Mouse (Mus musculus): ENCODE data around the gene Ube2q1. TPM values are rescaled to one million over a fixed set of nuclear protein-coding genes. Genes with fewer than 3 reads are reported as not detected.
A peak's percentile ranks its signal among the peaks of the same experiment; 100 is the strongest.

Gene Ube2q1
- 15.9 and 18.1 TPM in 2 replicates for polyA plus RNA-seq (2016; fragmentation: Nextera tagmentation; extraction: Ambion mirVana)

- under 1% methylated on average over 82 of the region's 90 CpGs for WGBS
- peak within 1 kb of the TSS; percentile 99 for H3K4me3 ChIP-seq (replicated peaks)
- H3K4me2 ChIP-seq = peak within 1 kb of the TSS; percentile 92
- peaks cover 30% of the 10 kb centered on the region for H3K4me1 ChIP-seq (replicated peaks)
- peaks cover 29% of the 10 kb centered on the region for H3K36me3 ChIP-seq
- ATAC-seq (ENCODE audit: insufficient number of reproducible peaks, insufficient read depth, low FRiP score, low TSS enrichment, low read depth) = peak; percentile 92
- peak within 1 kb of the TSS; percentile 98 for H3K9ac ChIP-seq (replicated peaks)
- no peaks in the 10 kb centered on the region for H3K9me3 ChIP-seq
- no peaks in the 10 kb centered on the region for H3K27me3 ChIP-seq
- peak within 1 kb of the TSS; percentile 96 for H3K27ac ChIP-seq
Observed at GRCm38 (mm10) chr3:89772968-89773709, at the start of gene Ube2q1. Ube2q1 (plus strand) TSS chr3:89773616.

GRCm38 (mm10) chr3:89727028-89727427 lies 46.4 kb upstream of the Ube2q1 start:
- no peak; the same call in 1 of the 2 replicates for ATAC-seq (ENCODE audit: insufficient number of reproducible peaks, insufficient read depth, low FRiP score, low TSS enrichment, low read depth)
- H3K4me3 ChIP-seq (replicated peaks) = no peak overlapping the region
- H3K9me3 ChIP-seq = no peaks in the 10 kb centered on the region
- H3K4me1 ChIP-seq (replicated peaks) = peaks cover 14% of the 10 kb centered on the region
- H3K9ac ChIP-seq (replicated peaks) = no peak overlapping the region
- H3K36me3 ChIP-seq = no peaks in the 10 kb centered on the region
- no peaks in the 10 kb centered on the region for H3K27me3 ChIP-seq
- no peak overlapping the region for H3K4me2 ChIP-seq
- WGBS = 24% methylated on average over 4 of the region's 4 CpGs
- H3K27ac ChIP-seq = no peak overlapping the region

GRCm38 (mm10) chr3:89728848-89729247 lies 44.6 kb upstream of the Ube2q1 start:
- no peak overlapping the region for H3K4me3 ChIP-seq (replicated peaks)
- no peak overlapping the region for H3K4me2 ChIP-seq
- WGBS = 81% methylated on average over 2 of the region's 2 CpGs
- no peak for ATAC-seq (ENCODE audit: insufficient number of reproducible peaks, insufficient read depth, low FRiP score, low TSS enrichment, low read depth)
- H3K9ac ChIP-seq (replicated peaks) = no peak overlapping the region
- H3K36me3 ChIP-seq = no peaks in the 10 kb centered on the region
- peaks cover 14% of the 10 kb centered on the region for H3K4me1 ChIP-seq (replicated peaks)
- no peak overlapping the region for H3K27ac ChIP-seq
- no peaks in the 10 kb centered on the region for H3K27me3 ChIP-seq
- no peaks in the 10 kb centered on the region for H3K9me3 ChIP-seq

GRCm38 (mm10) chr3:89730350-89731331 lies 42.8 kb upstream of the Ube2q1 start:
- Histone ChIP-seq H3K9me3 (no peaks in the 10 kb centered on the region), H3K36me3 (peaks cover 6% of the 10 kb centered on the region; the same call in 1 of the 2 replicates), H3K4me3 (replicated peaks) (peak overlapping the region; percentile 56), H3K27me3 (no peaks in the 10 kb centered on the region), H3K27ac (peak overlapping the region; percentile 68), H3K4me1 (replicated peaks) (peaks cover 14% of the 10 kb centered on the region), H3K9ac (replicated peaks) (peak overlapping the region; percentile 58), H3K4me2 (peak overlapping the region; percentile 79)
- WGBS = 3% methylated on average over 32 of the region's 32 CpGs
- peak; percentile 80 for ATAC-seq (ENCODE audit: insufficient number of reproducible peaks, insufficient read depth, low FRiP score, low TSS enrichment, low read depth)

GRCm38 (mm10) chr3:89732091-89732490 lies 41.3 kb upstream of the Ube2q1 start:
- H3K27me3 ChIP-seq = no peaks in the 10 kb centered on the region
- no peak overlapping the region for H3K4me3 ChIP-seq (replicated peaks)
- no peak for ATAC-seq (ENCODE audit: insufficient number of reproducible peaks, insufficient read depth, low FRiP score, low TSS enrichment, low read depth)
- no peak overlapping the region for H3K27ac ChIP-seq
- H3K4me1 ChIP-seq (replicated peaks) = peaks cover 14% of the 10 kb centered on the region
- H3K9me3 ChIP-seq = no peaks in the 10 kb centered on the region
- 90% methylated on average over 4 of the region's 4 CpGs for WGBS
- H3K4me2 ChIP-seq = no peak overlapping the region
- peaks cover 16% of the 10 kb centered on the region for H3K36me3 ChIP-seq
- H3K9ac ChIP-seq (replicated peaks) = no peak overlapping the region

- no peak overlapping the region for H3K9ac ChIP-seq (replicated peaks)
- no peaks in the 10 kb centered on the region for H3K4me1 ChIP-seq (replicated peaks)
- H3K4me2 ChIP-seq = no peak overlapping the region
- no peaks in the 10 kb centered on the region for H3K27me3 ChIP-seq
- no peak overlapping the region for H3K4me3 ChIP-seq (replicated peaks)
- 93% methylated on average over 6 of the region's 6 CpGs for WGBS
- H3K27ac ChIP-seq = no peak overlapping the region
- no peak for ATAC-seq (ENCODE audit: insufficient number of reproducible peaks, insufficient read depth, low FRiP score, low TSS enrichment, low read depth)
- H3K9me3 ChIP-seq = no peaks in the 10 kb centered on the region
- H3K36me3 ChIP-seq = peaks cover 73% of the 10 kb centered on the region
Observed at GRCm38 (mm10) chr3:89738509-89738908, 34.9 kb upstream of the Ube2q1 start.

- 75% methylated on average over 1 of the region's 1 CpGs for WGBS
- ATAC-seq (ENCODE audit: insufficient number of reproducible peaks, insufficient read depth, low FRiP score, low TSS enrichment, low read depth) = no peak
Observed at GRCm38 (mm10) chr3:89752307-89752706, 21.1 kb upstream of the Ube2q1 start.

GRCm38 (mm10) chr3:89755283-89755682 lies 18.1 kb upstream of the Ube2q1 start:
- Histone ChIP-seq H3K36me3 (peaks cover 20% of the 10 kb centered on the region), H3K9me3 (no peaks in the 10 kb centered on the region), H3K4me1 (replicated peaks) (no peaks in the 10 kb centered on the region), H3K27me3 (0 out of 2 replicates have a peak, but pooled peaks cover under 1% of the 10 kb centered on the region), H3K4me2 (no peak overlapping the region), H3K4me3 (replicated peaks) (no peak overlapping the region), H3K9ac (replicated peaks) (no peak overlapping the region), H3K27ac (no peak overlapping the region)
- no peak for ATAC-seq (ENCODE audit: insufficient number of reproducible peaks, insufficient read depth, low FRiP score, low TSS enrichment, low read depth)
- WGBS = 69% methylated on average over 6 of the region's 6 CpGs

More at GRCm38 (mm10) chr3:89752307-89752706, 21.1 kb upstream of the Ube2q1 start:
- H3K9me3 ChIP-seq = no peaks in the 10 kb centered on the region
- peaks cover 48% of the 10 kb centered on the region for H3K36me3 ChIP-seq
- no peak overlapping the region for H3K9ac ChIP-seq (replicated peaks)
- peaks cover under 1% of the 10 kb centered on the region; the same call in 1 of the 2 replicates for H3K4me1 ChIP-seq (replicated peaks)
- H3K4me2 ChIP-seq = no peak overlapping the region
- H3K27me3 ChIP-seq = no peaks in the 10 kb centered on the region
- H3K4me3 ChIP-seq (replicated peaks) = no peak overlapping the region
- H3K27ac ChIP-seq = no peak overlapping the region

GRCm38 (mm10) chr3:89757851-89758250 lies 15.6 kb upstream of the Ube2q1 start:
- Histone ChIP-seq H3K4me1 (replicated peaks) (no peaks in the 10 kb centered on the region), H3K27me3 (peaks cover 6% of the 10 kb centered on the region; the same call in 1 of the 2 replicates), H3K4me2 (no peak overlapping the region), H3K27ac (no peak overlapping the region), H3K4me3 (replicated peaks) (no peak overlapping the region), H3K9ac (replicated peaks) (no peak overlapping the region), H3K9me3 (no peaks in the 10 kb centered on the region), H3K36me3 (no peaks in the 10 kb centered on the region)
- no peak for ATAC-seq (ENCODE audit: insufficient number of reproducible peaks, insufficient read depth, low FRiP score, low TSS enrichment, low read depth)
- WGBS = 80% methylated on average over 2 of the region's 2 CpGs

- WGBS = 69% methylated on average over 3 of the region's 3 CpGs
- no peak for ATAC-seq (ENCODE audit: insufficient number of reproducible peaks, insufficient read depth, low FRiP score, low TSS enrichment, low read depth)
- no peaks in the 10 kb centered on the region for H3K36me3 ChIP-seq
- H3K4me3 ChIP-seq (replicated peaks) = no peak overlapping the region
- peaks cover 23% of the 10 kb centered on the region for H3K27me3 ChIP-seq
- H3K9me3 ChIP-seq = no peaks in the 10 kb centered on the region
- H3K4me2 ChIP-seq = no peak overlapping the region
- H3K27ac ChIP-seq = no peak overlapping the region
- H3K9ac ChIP-seq (replicated peaks) = no peak overlapping the region
- H3K4me1 ChIP-seq (replicated peaks) = peaks cover 4% of the 10 kb centered on the region; the same call in 1 of the 2 replicates
Observed at GRCm38 (mm10) chr3:89759786-89760185, 13.6 kb upstream of the Ube2q1 start.

All from limb, embryonic 12.5 days (tissue).